8 mouse cellular contexts compared by ENCODE assay signal in the genomic region with DNA sequence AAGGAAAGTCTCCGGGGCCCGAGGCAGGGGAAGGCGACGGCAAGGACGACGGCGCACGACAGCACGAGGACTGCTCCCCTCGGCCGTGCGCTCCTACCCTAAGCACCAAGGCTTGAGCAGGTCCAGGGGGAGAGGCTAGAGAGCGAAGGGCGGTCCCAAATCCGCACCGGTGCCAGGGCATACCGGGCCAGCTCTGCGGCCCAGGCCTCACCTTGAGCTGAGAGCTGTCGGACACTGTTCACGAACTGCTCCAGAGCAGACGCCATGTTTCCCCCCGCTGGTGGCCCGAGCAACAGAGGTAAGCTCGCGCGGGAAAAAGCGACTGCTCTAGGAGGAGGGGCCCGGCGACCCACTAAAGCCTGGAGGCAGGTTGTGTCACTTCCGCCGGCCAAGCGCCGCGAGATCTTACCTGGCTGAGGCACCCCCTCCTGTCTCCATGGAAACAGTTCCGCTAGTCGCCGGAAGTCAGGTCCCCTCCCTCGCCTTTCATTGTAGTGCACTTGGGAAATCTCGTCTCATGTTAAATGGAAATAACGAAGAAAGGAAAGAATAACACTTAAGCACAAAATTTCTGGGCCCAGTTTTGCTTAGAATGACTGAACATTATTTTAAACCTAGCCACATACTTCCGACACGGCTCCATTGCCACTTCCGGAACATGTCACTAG. TPM values are rescaled to one million over a fixed set of nuclear protein-coding genes. Genes with fewer than 3 reads are reported as not detected.
DNase-seq lines count a peak whose midpoint lies in the region; ATAC-seq and TF ChIP-seq lines count a peak whose summit lies in the region.

Cops3 (minus strand) TSS at position 380 of the 668 bp plus-strand sequence.

- peak; percentile 19; the same call in 1 of the 2 replicates for TF ChIP-seq EP300 in heart, postnatal 0 days (IDR thresholded peaks at IDR 0.05; ENCODE audit: low read depth)

- peaks cover 27% of the 10 kb centered on the region for H3K4me1 ChIP-seq in E14TG2a.4 (replicated peaks; ENCODE audit: low read depth, low read length)
- H3K4me1 ChIP-seq in forebrain, embryonic 12.5 days = peaks cover 22% of the 10 kb centered on the region
- H3K4me1 ChIP-seq in heart, postnatal 0 days (ENCODE audit: control insufficient read depth, insufficient read depth) = peaks cover 20% of the 10 kb centered on the region
- peaks cover 17% of the 10 kb centered on the region for H3K4me1 ChIP-seq in liver, embryonic 16.5 days (ENCODE audit: control insufficient read depth, low read depth, low read length)
- peaks cover 28% of the 10 kb centered on the region for H3K4me1 ChIP-seq in neural tube, embryonic 13.5 days (replicated peaks)
- H3K4me1 ChIP-seq in testis, adult 2 months (ENCODE audit: control insufficient read depth, insufficient read depth, low read length) = peaks cover 2% of the 10 kb centered on the region

- ATAC-seq in forebrain, embryonic 12.5 days (ENCODE audit: low FRiP score) = peak; percentile 97
- peak; percentile 96 for ATAC-seq in heart, postnatal 0 days (ENCODE audit: insufficient read depth, low read depth)
- peak; percentile 91 for ATAC-seq in liver, embryonic 16.5 days (ENCODE audit: low read depth)
- peak; percentile 99 for ATAC-seq in neural tube, embryonic 13.5 days (ENCODE audit: low read depth)

- peak within 1 kb of the TSS; percentile 97 for H3K27ac ChIP-seq in forebrain, embryonic 12.5 days
- peak within 1 kb of the TSS; percentile 93 for H3K27ac ChIP-seq in heart, postnatal 0 days (ENCODE audit: low read depth)
- peak within 1 kb of the TSS; percentile 95 for H3K27ac ChIP-seq in liver, embryonic 16.5 days (ENCODE audit: low read length)
- peak within 1 kb of the TSS; percentile 96 for H3K27ac ChIP-seq in neural tube, embryonic 13.5 days (replicated peaks)
- H3K27ac ChIP-seq in testis, adult 2 months (ENCODE audit: control insufficient read depth, insufficient read depth, low read depth, low read length) = peak within 1 kb of the TSS; percentile 100

- peak; percentile 94 for DNase-seq in c-Kit-positive CD71-positive TER-119-positive erythroid progenitor cells, embryonic 14.5 days (ENCODE audit: low spot score)
- DNase-seq in heart, postnatal 0 days (ENCODE audit: low spot score) = peak; percentile 99
- peak; percentile 96 to 98 for DNase-seq in kidney, postnatal 4 days

- H3K27me3 ChIP-seq in E14TG2a.4 (ENCODE audit: insufficient read depth, low read length) = no peaks in the 10 kb centered on the region
- H3K27me3 ChIP-seq in forebrain, embryonic 12.5 days = no peaks in the 10 kb centered on the region
- H3K27me3 ChIP-seq in heart, postnatal 0 days (ENCODE audit: control insufficient read depth, insufficient read depth, low read length) = no peaks in the 10 kb centered on the region
- no peaks in the 10 kb centered on the region for H3K27me3 ChIP-seq in liver, embryonic 16.5 days (ENCODE audit: control insufficient read depth, insufficient read depth, low read depth, low read length)
- no peaks in the 10 kb centered on the region for H3K27me3 ChIP-seq in neural tube, embryonic 13.5 days
- H3K27me3 ChIP-seq in testis, adult 2 months (ENCODE audit: control insufficient read depth, insufficient read depth, low read length) = no peaks in the 10 kb centered on the region

- H3K9ac ChIP-seq in forebrain, embryonic 12.5 days = peak within 1 kb of the TSS; percentile 90
- peak within 1 kb of the TSS; percentile 75 for H3K9ac ChIP-seq in heart, postnatal 0 days (replicated peaks; ENCODE audit: low read depth, low read length)
- peak within 1 kb of the TSS; percentile 93 for H3K9ac ChIP-seq in liver, embryonic 16.5 days (ENCODE audit: low read depth, low read length)
- H3K9ac ChIP-seq in neural tube, embryonic 13.5 days = peak within 1 kb of the TSS; percentile 87

- H3K4me3 ChIP-seq in E14TG2a.4 (replicated peaks; ENCODE audit: low read length) = peak within 1 kb of the TSS; percentile 99
- peak within 1 kb of the TSS; percentile 95 for H3K4me3 ChIP-seq in forebrain, embryonic 12.5 days (replicated peaks)
- peak within 1 kb of the TSS; percentile 73 for H3K4me3 ChIP-seq in heart, postnatal 0 days (ENCODE audit: low read depth, low read length)
- peak within 1 kb of the TSS; percentile 98 for H3K4me3 ChIP-seq in liver, embryonic 16.5 days (ENCODE audit: low read depth, low read length)
- H3K4me3 ChIP-seq in neural tube, embryonic 13.5 days = peak within 1 kb of the TSS; percentile 72
- peak within 1 kb of the TSS; percentile 100 for H3K4me3 ChIP-seq in testis, adult 2 months (ENCODE audit: control insufficient read depth, low read depth, low read length)

- TF ChIP-seq POLR2A in testis, adult 2 months (IDR thresholded peaks at IDR 0.05; ENCODE audit: control insufficient read depth, low read depth, low read length) = peak; percentile 69; the same call in 1 of the 2 replicates

- H3K4me2 ChIP-seq in forebrain, embryonic 12.5 days = peak within 1 kb of the TSS; percentile 68
- H3K4me2 ChIP-seq in heart, postnatal 0 days (ENCODE audit: low read depth, low read length) = peak within 1 kb of the TSS; percentile 74
- H3K4me2 ChIP-seq in liver, embryonic 16.5 days (ENCODE audit: low read depth, low read length) = peak within 1 kb of the TSS; percentile 80
- peak within 1 kb of the TSS; percentile 76 for H3K4me2 ChIP-seq in neural tube, embryonic 13.5 days

- WGBS in forebrain, embryonic 12.5 days = 1% methylated on average over 43 of the region's 43 CpGs
- under 1% methylated on average over 43 of the region's 43 CpGs for WGBS in heart, postnatal 0 days
- WGBS in liver, embryonic 16.5 days (ENCODE audit: insufficient replicate concordance) = under 1% methylated on average over 33 of the region's 43 CpGs
- 2% methylated on average over 43 of the region's 43 CpGs for WGBS in neural tube, embryonic 13.5 days

- no peak for TF ChIP-seq CTCF in E14TG2a.4 (conservative IDR thresholded peaks at IDR 0.05; ENCODE audit: low read length)
- TF ChIP-seq CTCF in heart, postnatal 0 days (IDR thresholded peaks at IDR 0.05; ENCODE audit: low read depth) = no peak
- TF ChIP-seq CTCF in testis, adult 2 months (IDR thresholded peaks at IDR 0.05; ENCODE audit: control insufficient read depth, insufficient read depth, insufficient replicate concordance, low read depth, low read length) = 0 out of 2 replicates have a peak, but pooled peaks have one; percentile 0

- H3K9me3 ChIP-seq in E14TG2a.4 (ENCODE audit: low read length) = no peaks in the 10 kb centered on the region
- no peaks in the 10 kb centered on the region for H3K9me3 ChIP-seq in forebrain, embryonic 12.5 days
- no peaks in the 10 kb centered on the region for H3K9me3 ChIP-seq in heart, postnatal 0 days (replicated peaks; ENCODE audit: control insufficient read depth, low read length)
- H3K9me3 ChIP-seq in liver, embryonic 16.5 days (replicated peaks; ENCODE audit: control insufficient read depth, low read length) = no peaks in the 10 kb centered on the region
- no peaks in the 10 kb centered on the region for H3K9me3 ChIP-seq in neural tube, embryonic 13.5 days

- H3K36me3 ChIP-seq in E14TG2a.4 (ENCODE audit: insufficient read depth, low read length) = peaks cover 36% of the 10 kb centered on the region
- peaks cover 23% of the 10 kb centered on the region for H3K36me3 ChIP-seq in forebrain, embryonic 12.5 days (replicated peaks)
- peaks cover 27% of the 10 kb centered on the region for H3K36me3 ChIP-seq in heart, postnatal 0 days (replicated peaks; ENCODE audit: control insufficient read depth, insufficient read depth, low read length)
- peaks cover 9% of the 10 kb centered on the region for H3K36me3 ChIP-seq in liver, embryonic 16.5 days (ENCODE audit: control insufficient read depth, insufficient read depth)
- H3K36me3 ChIP-seq in neural tube, embryonic 13.5 days = peaks cover 22% of the 10 kb centered on the region
- H3K36me3 ChIP-seq in testis, adult 2 months (ENCODE audit: control insufficient read depth, insufficient read depth, low read length) = peaks cover 2% of the 10 kb centered on the region

RNA-seq across cellular contexts. Expression of gene Cops3, which starts in this region (rescaled TPM):
- polyA plus RNA-seq in forebrain, embryonic 12.5 days (2016; fragmentation: Nextera tagmentation; extraction: Ambion mirVana) = 221 and 226 TPM in 2 replicates
- 131 and 159 TPM in 2 replicates for total RNA-seq in heart, postnatal 0 days (2014; rRNA removed; ENCODE audit: low replicate concordance)
- 114 and 119 TPM in 2 replicates for polyA plus RNA-seq in heart, postnatal 0 days (2015; fragmentation: Nextera tagmentation; extraction: Ambion mirVana)
- 81.3 and 84.8 TPM in 2 replicates for polyA plus RNA-seq in liver, embryonic 16.5 days (2015; fragmentation: Nextera tagmentation; extraction: Ambion mirVana)
- polyA plus RNA-seq in neural tube, embryonic 13.5 days (2015; fragmentation: Nextera tagmentation; extraction: Ambion mirVana) = 219 and 243 TPM in 2 replicates
- 44.1 and 56.9 TPM in 2 replicates for polyA plus RNA-seq in testis, adult 2 months (2012; rRNA removed)

Comparison
In these comparisons a context has a peak if more than half of its experiments do, and no peak if none do; other contexts are left out.
1. Peak in every context shown above with its lines: DNase-seq, ATAC-seq, H3K4me3 ChIP-seq and H3K27ac ChIP-seq.